Mouse (Mus musculus) lung, embryonic 14.5 days (tissue): Measurements from ENCODE around the gene Wfdc5. TPM values are rescaled to one million over a fixed set of nuclear protein-coding genes. Genes with fewer than 3 reads are reported as not detected.
"Not testable (repeated sequence)": the region's sequence is repeated elsewhere in the genome, so short reads cannot be mapped to it uniquely, and the experiment has no call there.

Experiments
- ATAC-seq: fragments of 200-750 bp; cut with Nextera tagmentation; 2 replicates; pipeline ENCODE4 v1.8.0; 2017; ENCODE audit warnings: mild to moderate bottlenecking, moderate TSS enrichment, moderate library complexity; ENCODE audit not compliant: insufficient read depth
- DNase-seq: peaks from one replicate; pipeline ENCODE4 v3.0.0-alpha.2; 2015
- H3K27ac ChIP-seq: fragments of 300-500 bp; sonication (generic); 2 replicates; pipeline ENCODE4 v1.5.1; 2014; ENCODE audit warnings: low read depth, mild to moderate bottlenecking, moderate library complexity
- H3K27me3 ChIP-seq: fragments of 300-500 bp; sonication (generic); 2 replicates; pipeline ENCODE4 v1.6.1; 2014; ENCODE audit warnings: low read length, control low read depth; ENCODE audit not compliant: insufficient read depth
- H3K36me3 ChIP-seq: fragments of 300-500 bp; sonication (generic); 2 replicates; pipeline ENCODE4 v1.6.1; 2014; ENCODE audit warnings: control low read depth; ENCODE audit not compliant: insufficient read depth
- H3K4me1 ChIP-seq: fragments of 300-500 bp; sonication (generic); 2 replicates; pipeline ENCODE4 v1.6.1; 2014; ENCODE audit warnings: antibody characterized with exemption, control low read depth; ENCODE audit not compliant: insufficient read depth
- H3K4me2 ChIP-seq: fragments of 300-500 bp; sonication (generic); 2 replicates; pipeline ENCODE4 v1.6.1; 2014; ENCODE audit warnings: mild to moderate bottlenecking
- H3K4me3 ChIP-seq: fragments of 300-500 bp; sonication (generic); 2 replicates; pipeline ENCODE4 v1.5.1; 2014; ENCODE audit warnings: low read depth, low read length
- H3K9ac ChIP-seq: fragments of 300-500 bp; sonication (generic); 2 replicates; pipeline ENCODE4 v1.6.1; 2014
- H3K9me3 ChIP-seq: fragments of 300-500 bp; sonication (generic); 2 replicates; pipeline ENCODE4 v1.6.1; 2016; ENCODE audit warnings: low read depth, low read length, control low read depth
- CTCF ChIP-seq: IDR thresholded peaks from 2 replicates; pipeline ENCODE4 v1.5.1; 2016; ENCODE audit warnings: antibody characterized with exemption, low read depth
- WGBS: fragments of 180-500 bp; shearing (Covaris S2); extraction: QIAGEN DNeasy Blood & Tissue Kit; methylation state at CpG from one replicate; pipeline ENCODE4 v1.1.7; 2014; 5-methylcytosine and 5-hydroxymethylcytosine counted together
- polyA plus RNA-seq: library from polyadenylated mRNA; unstranded; fragments of >200 nt; fragmentation: Nextera tagmentation; extraction: Ambion mirVana; gene quantifications from 2 replicates; pipeline ENCODE4 v1.2.1, GENCODE M21; 2014

Gene Wfdc5
- not detected in 2 replicates for polyA plus RNA-seq

GRCm38 (mm10) chr2:164182692-164183255 is at the start of gene Wfdc5:
Gene Wfdc5 (minus strand): TSS chr2:164182742.
- no peak for TF ChIP-seq CTCF
- ATAC-seq, result no peak

GRCm38 (mm10) chr2:164228361-164229070 is 46.0 kb upstream of the Wfdc5 start:
- Histone ChIP-seq H3K36me3 (no peaks in the 10 kb centered on the region), H3K27ac (no peak overlapping the region), H3K4me3 (no peak overlapping the region), H3K4me2 (no peak overlapping the region), H3K27me3 (no peaks in the 10 kb centered on the region), H3K9me3 (no peaks in the 10 kb centered on the region), H3K4me1 (no peaks in the 10 kb centered on the region), H3K9ac (no peak overlapping the region)
- no peak for TF ChIP-seq CTCF
- DNase-seq (no peak), ATAC-seq (no peak)
- 81% methylated on average over 8 of the region's 8 CpGs for WGBS

More at GRCm38 (mm10) chr2:164182692-164183255, at the start of gene Wfdc5:
- WGBS, result 65% methylated on average over 7 of the region's 7 CpGs
- no peaks in the 10 kb centered on the region for H3K36me3 ChIP-seq
- H3K4me2 ChIP-seq, result no peak within 1 kb of the TSS
- no peaks in the 10 kb centered on the region for H3K9me3 ChIP-seq
- no peaks in the 10 kb centered on the region for H3K27me3 ChIP-seq
- H3K4me1 ChIP-seq, result no peaks in the 10 kb centered on the region
- no peak for DNase-seq
- no peak within 1 kb of the TSS for H3K27ac ChIP-seq
- H3K9ac ChIP-seq, result no peak within 1 kb of the TSS
- no peak within 1 kb of the TSS for H3K4me3 ChIP-seq

- no peak within 1 kb of the TSS for H3K4me2 ChIP-seq
- ATAC-seq, result no peak
- 38% methylated on average over 11 of the region's 11 CpGs for WGBS
- H3K36me3 ChIP-seq, result no peaks in the 10 kb centered on the region
- DNase-seq, result no peak
- no peaks in the 10 kb centered on the region for H3K9me3 ChIP-seq
- H3K9ac ChIP-seq, result no peak within 1 kb of the TSS
- H3K4me3 ChIP-seq, result no peak within 1 kb of the TSS
- H3K27me3 ChIP-seq, result no peaks in the 10 kb centered on the region
- TF ChIP-seq CTCF, result no peak
- no peaks in the 10 kb centered on the region for H3K4me1 ChIP-seq
- H3K27ac ChIP-seq, result no peak within 1 kb of the TSS
These were observed 39.0 kb upstream of the Wfdc5 start, which contains the start of gene Wfdc15b for GRCm38 (mm10) chr2:164221522-164221921. Gene Wfdc15b (minus strand): TSS chr2:164221660.

- no peak overlapping the region for H3K4me3 ChIP-seq
- DNase-seq (no peak), ATAC-seq (no peak)
- WGBS, result 82% methylated on average over 9 of the region's 9 CpGs
- H3K9ac ChIP-seq, result no peak overlapping the region
- H3K27ac ChIP-seq, result no peak overlapping the region
- H3K36me3 ChIP-seq, result no peaks in the 10 kb centered on the region
- no peak overlapping the region for H3K4me2 ChIP-seq
- no peak for TF ChIP-seq CTCF
- H3K27me3 ChIP-seq, result no peaks in the 10 kb centered on the region
- no peaks in the 10 kb centered on the region for H3K4me1 ChIP-seq
- no peaks in the 10 kb centered on the region for H3K9me3 ChIP-seq
These were observed 36.8 kb upstream of the Wfdc5 start for GRCm38 (mm10) chr2:164219295-164219694.

- no peak overlapping the region for H3K9ac ChIP-seq
These were observed 30.2 kb upstream of the Wfdc5 start for GRCm38 (mm10) chr2:164212711-164213110.

GRCm38 (mm10) chr2:164210892-164211291 is 28.4 kb upstream of the Wfdc5 start:
- WGBS, result 83% methylated on average over 4 of the region's 4 CpGs
- TF ChIP-seq CTCF, result no peak

More at GRCm38 (mm10) chr2:164212711-164213110, 30.2 kb upstream of the Wfdc5 start:
- DNase-seq (no peak), ATAC-seq (no peak)
- no peak overlapping the region for H3K27ac ChIP-seq
- no peak overlapping the region for H3K4me3 ChIP-seq
- no peaks in the 10 kb centered on the region for H3K36me3 ChIP-seq
- no peaks in the 10 kb centered on the region for H3K9me3 ChIP-seq
- TF ChIP-seq CTCF, result no peak
- no peaks in the 10 kb centered on the region for H3K4me1 ChIP-seq
- H3K4me2 ChIP-seq, result no peak overlapping the region
- WGBS, result 78% methylated on average over 5 of the region's 5 CpGs
- no peaks in the 10 kb centered on the region for H3K27me3 ChIP-seq

GRCm38 (mm10) chr2:164206676-164207075 is 24.1 kb upstream of the Wfdc5 start:
- ATAC-seq (no peak), DNase-seq (no peak)
- H3K9me3 ChIP-seq, result no peaks in the 10 kb centered on the region
- H3K27ac ChIP-seq, result no peak overlapping the region
- 55% methylated on average over 4 of the region's 4 CpGs for WGBS
- no peak overlapping the region for H3K4me3 ChIP-seq
- TF ChIP-seq CTCF, result no peak
- H3K27me3 ChIP-seq, result no peaks in the 10 kb centered on the region
- no peaks in the 10 kb centered on the region for H3K4me1 ChIP-seq
- no peak overlapping the region for H3K4me2 ChIP-seq
- H3K9ac ChIP-seq, result no peak overlapping the region
- H3K36me3 ChIP-seq, result no peaks in the 10 kb centered on the region

More at GRCm38 (mm10) chr2:164210892-164211291, 28.4 kb upstream of the Wfdc5 start:
- Histone ChIP-seq H3K4me2 (no peak overlapping the region), H3K9me3 (no peaks in the 10 kb centered on the region), H3K4me3 (no peak overlapping the region), H3K36me3 (no peaks in the 10 kb centered on the region), H3K27me3 (no peaks in the 10 kb centered on the region), H3K27ac (no peak overlapping the region), H3K4me1 (no peaks in the 10 kb centered on the region), H3K9ac (no peak overlapping the region)
- ATAC-seq (no peak), DNase-seq (no peak)

- not testable (repeated sequence) for ATAC-seq, H3K4me3 ChIP-seq, H3K27me3 ChIP-seq, H3K9ac ChIP-seq, H3K27ac ChIP-seq, H3K4me1 ChIP-seq, DNase-seq, H3K9me3 ChIP-seq, H3K4me2 ChIP-seq, H3K36me3 ChIP-seq
- WGBS, result 84% methylated on average over 10 of the region's 10 CpGs
These were observed 23.5 kb upstream of the Wfdc5 start for GRCm38 (mm10) chr2:164206011-164206410.
